Mouse (Mus musculus): ENCODE data around the gene Cd81. TPM values are rescaled to one million over a fixed set of nuclear protein-coding genes. Genes with fewer than 3 reads are reported as not detected.

Gene Cd81
- polyA plus RNA-seq, 1 experiment from 2014 or later = 421 TPM

DNA sequence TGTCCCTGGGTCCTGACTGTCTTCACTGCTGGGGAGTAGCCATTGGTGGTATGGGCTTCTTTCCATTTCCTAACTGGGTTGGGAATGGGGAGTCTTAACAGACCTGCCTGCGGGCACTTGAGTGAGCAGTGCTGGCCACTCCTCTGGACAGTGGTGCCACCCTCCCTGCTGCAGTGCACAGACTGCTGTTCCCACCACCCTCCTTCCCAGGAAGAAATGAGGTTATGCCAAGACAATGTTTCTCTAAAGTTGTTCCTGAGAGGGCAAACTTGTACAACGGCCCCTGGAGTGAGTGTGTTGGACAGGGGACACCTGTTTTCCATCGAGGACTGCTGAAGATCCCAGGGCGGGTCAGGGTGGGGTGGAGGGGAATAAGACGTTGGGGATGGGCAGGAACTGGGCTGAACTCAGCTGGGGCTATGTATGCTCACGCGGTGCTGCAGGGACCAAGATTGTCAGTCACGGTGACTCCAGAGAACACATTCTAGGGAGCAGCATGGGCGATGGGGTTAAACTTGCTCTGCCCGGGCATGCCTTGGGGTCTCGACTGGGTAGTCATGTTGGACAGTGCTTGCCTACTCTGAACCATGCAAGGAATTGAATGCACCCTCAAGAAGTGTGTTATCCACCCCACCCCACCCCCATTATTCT, 1.5 kb downstream of the Cd81 start:
- peaks cover 52% of the 10 kb centered on the region for H3K4me1 ChIP-seq (ENCODE audit: control insufficient read depth, insufficient read depth, low read length)
- peak overlapping the region; percentile 98 for H3K9ac ChIP-seq (ENCODE audit: low read depth, low read length)
- no peaks in the 10 kb centered on the region for H3K9me3 ChIP-seq (ENCODE audit: control insufficient read depth, low read length)
- WGBS = 31% methylated on average over 11 of the region's 11 CpGs
- H3K27ac ChIP-seq (ENCODE audit: low read length) = peak overlapping the region; percentile 95; the same call in 1 of the 2 replicates
- peak overlapping the region; percentile 89 for H3K4me3 ChIP-seq (ENCODE audit: low read length)
- ATAC-seq = no peak
- H3K36me3 ChIP-seq (ENCODE audit: control insufficient read depth, insufficient read depth, low read length) = no peaks in the 10 kb centered on the region
- peak overlapping the region; percentile 91 for H3K4me2 ChIP-seq (ENCODE audit: low read depth, low read length)
- 0 out of 2 replicates have a peak, but pooled peaks cover 2% of the 10 kb centered on the region for H3K27me3 ChIP-seq (replicated peaks; ENCODE audit: control insufficient read depth, insufficient read depth, low read length)

- no peak for ATAC-seq
- Histone ChIP-seq H3K4me2 (ENCODE audit: low read depth, low read length) (peak overlapping the region; percentile 91), H3K36me3 (ENCODE audit: control insufficient read depth, insufficient read depth, low read length) (no peaks in the 10 kb centered on the region), H3K9ac (ENCODE audit: low read depth, low read length) (peak overlapping the region; percentile 98), H3K4me3 (ENCODE audit: low read length) (peak overlapping the region; percentile 89), H3K27me3 (replicated peaks; ENCODE audit: control insufficient read depth, insufficient read depth, low read length) (0 out of 2 replicates have a peak, but pooled peaks cover 4% of the 10 kb centered on the region), H3K4me1 (ENCODE audit: control insufficient read depth, insufficient read depth, low read length) (peaks cover 56% of the 10 kb centered on the region), H3K27ac (ENCODE audit: low read length) (no peak overlapping the region), H3K9me3 (ENCODE audit: control insufficient read depth, low read length) (no peaks in the 10 kb centered on the region)
- WGBS = 35% methylated on average over 3 of the region's 3 CpGs
Observed at GRCm38 (mm10) chr7:143054612-143054965, 2.0 kb downstream of the Cd81 start.

DNA sequence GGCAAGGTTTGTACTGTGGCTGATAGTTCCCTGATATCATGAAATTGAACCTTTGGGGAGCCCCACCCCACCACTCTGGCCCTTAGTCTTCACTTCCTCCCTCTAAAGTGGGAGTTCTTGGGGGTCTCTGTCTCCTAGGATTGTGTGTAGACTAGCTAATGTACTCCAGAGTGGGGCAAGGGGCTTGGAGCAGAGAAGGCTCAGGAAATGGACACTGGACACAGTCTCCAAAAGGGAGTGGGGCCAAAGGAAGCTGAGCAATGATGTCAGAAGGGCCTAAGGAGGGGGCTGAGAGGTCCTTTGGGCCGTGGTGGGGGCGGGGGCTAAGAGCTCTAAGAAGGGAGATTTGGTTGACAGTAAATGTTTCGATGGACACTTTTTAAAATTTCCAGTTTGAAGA, 2.5 kb downstream of the Cd81 start:
- Histone ChIP-seq H3K4me2 (ENCODE audit: low read depth, low read length) (peak overlapping the region; percentile 91), H3K4me3 (ENCODE audit: low read length) (peak overlapping the region; percentile 89), H3K9ac (ENCODE audit: low read depth, low read length) (peak overlapping the region; percentile 98), H3K4me1 (ENCODE audit: control insufficient read depth, insufficient read depth, low read length) (peaks cover 56% of the 10 kb centered on the region), H3K36me3 (ENCODE audit: control insufficient read depth, insufficient read depth, low read length) (no peaks in the 10 kb centered on the region), H3K27ac (ENCODE audit: low read length) (no peak overlapping the region), H3K9me3 (ENCODE audit: control insufficient read depth, low read length) (no peaks in the 10 kb centered on the region), H3K27me3 (replicated peaks; ENCODE audit: control insufficient read depth, insufficient read depth, low read length) (0 out of 2 replicates have a peak, but pooled peaks cover 4% of the 10 kb centered on the region)
- ATAC-seq = no peak
- 71% methylated on average over 3 of the region's 3 CpGs for WGBS

DNA sequence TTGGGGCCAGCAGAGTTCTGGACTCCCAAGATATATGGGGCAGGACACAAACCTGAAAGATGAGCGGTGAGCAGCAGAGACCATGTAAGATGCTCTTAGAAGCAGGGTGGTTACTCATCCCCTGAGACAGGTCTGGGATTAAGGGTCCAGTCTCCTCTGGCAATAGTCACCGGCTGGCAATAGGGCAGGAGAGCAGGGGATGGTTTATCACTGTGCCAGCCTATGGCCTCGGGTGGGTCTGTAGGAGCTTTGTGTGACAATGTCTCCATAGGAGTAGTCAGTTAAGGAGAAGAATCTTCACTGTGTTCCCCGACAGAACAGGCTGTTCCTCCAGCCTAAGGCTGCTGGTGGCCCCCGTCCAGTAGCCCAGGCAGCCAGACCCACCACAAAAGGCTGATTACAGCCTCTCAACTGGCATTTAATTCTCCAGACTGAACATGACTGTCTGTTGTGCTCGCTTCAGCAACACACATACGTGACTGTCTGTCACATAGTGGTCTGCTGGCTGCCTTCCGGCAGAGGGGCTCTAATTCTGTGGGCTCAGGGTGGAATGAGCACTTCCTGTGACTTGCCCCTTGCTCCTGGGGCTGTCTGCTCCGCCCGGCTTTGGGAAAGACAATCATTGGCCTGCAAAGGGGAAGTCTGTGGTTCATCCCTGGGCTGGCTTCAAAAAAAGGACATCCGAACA, 3.1 kb downstream of the Cd81 start:
- ATAC-seq = no peak
- peak overlapping the region; percentile 34; the same call in 1 of the 2 replicates for H3K9ac ChIP-seq (ENCODE audit: low read depth, low read length)
- no peak overlapping the region for H3K4me3 ChIP-seq (ENCODE audit: low read length)
- H3K4me1 ChIP-seq (ENCODE audit: control insufficient read depth, insufficient read depth, low read length) = peaks cover 56% of the 10 kb centered on the region
- H3K9me3 ChIP-seq (ENCODE audit: control insufficient read depth, low read length) = no peaks in the 10 kb centered on the region
- 0 out of 2 replicates have a peak overlapping the region, but pooled peaks have one; percentile 9 for H3K27ac ChIP-seq (ENCODE audit: low read length)
- H3K27me3 ChIP-seq (replicated peaks; ENCODE audit: control insufficient read depth, insufficient read depth, low read length) = 0 out of 2 replicates have a peak, but pooled peaks cover 4% of the 10 kb centered on the region
- H3K36me3 ChIP-seq (ENCODE audit: control insufficient read depth, insufficient read depth, low read length) = no peaks in the 10 kb centered on the region
- 70% methylated on average over 11 of the region's 11 CpGs for WGBS
- peak overlapping the region; percentile 91 for H3K4me2 ChIP-seq (ENCODE audit: low read depth, low read length)

GRCm38 (mm10) chr7:143057023-143057422, 4.5 kb downstream of the Cd81 start:
- no peaks in the 10 kb centered on the region for H3K36me3 ChIP-seq (ENCODE audit: control insufficient read depth, insufficient read depth, low read length)
- H3K4me2 ChIP-seq (ENCODE audit: low read depth, low read length) = 0 out of 2 replicates have a peak overlapping the region, but pooled peaks have one; percentile 35
- 72% methylated on average over 5 of the region's 5 CpGs for WGBS
- H3K9ac ChIP-seq (ENCODE audit: low read depth, low read length) = no peak overlapping the region
- peak overlapping the region; percentile 67 for H3K27ac ChIP-seq (ENCODE audit: low read length)
- no peaks in the 10 kb centered on the region for H3K9me3 ChIP-seq (ENCODE audit: control insufficient read depth, low read length)
- peaks cover 56% of the 10 kb centered on the region for H3K4me1 ChIP-seq (ENCODE audit: control insufficient read depth, insufficient read depth, low read length)
- 0 out of 2 replicates have a peak, but pooled peaks cover 4% of the 10 kb centered on the region for H3K27me3 ChIP-seq (replicated peaks; ENCODE audit: control insufficient read depth, insufficient read depth, low read length)
- ATAC-seq = no peak
- H3K4me3 ChIP-seq (ENCODE audit: low read length) = no peak overlapping the region

GRCm38 (mm10) chr7:143057667-143058220, 5.2 kb downstream of the Cd81 start:
- 53% methylated on average over 9 of the region's 9 CpGs for WGBS
- Histone ChIP-seq H3K27me3 (replicated peaks; ENCODE audit: control insufficient read depth, insufficient read depth, low read length) (0 out of 2 replicates have a peak, but pooled peaks cover 4% of the 10 kb centered on the region), H3K9me3 (ENCODE audit: control insufficient read depth, low read length) (no peaks in the 10 kb centered on the region), H3K9ac (ENCODE audit: low read depth, low read length) (peak overlapping the region; percentile 30), H3K27ac (ENCODE audit: low read length) (peak overlapping the region; percentile 67), H3K4me2 (ENCODE audit: low read depth, low read length) (peak overlapping the region; percentile 35), H3K36me3 (ENCODE audit: control insufficient read depth, insufficient read depth, low read length) (no peaks in the 10 kb centered on the region), H3K4me1 (ENCODE audit: control insufficient read depth, insufficient read depth, low read length) (peaks cover 58% of the 10 kb centered on the region), H3K4me3 (ENCODE audit: low read length) (no peak overlapping the region)
- ATAC-seq = peak; percentile 57

GRCm38 (mm10) chr7:143058221-143058697, 5.7 kb downstream of the Cd81 start:
- H3K4me2 ChIP-seq (ENCODE audit: low read depth, low read length) = peak overlapping the region; percentile 35
- H3K27me3 ChIP-seq (replicated peaks; ENCODE audit: control insufficient read depth, insufficient read depth, low read length) = 0 out of 2 replicates have a peak, but pooled peaks cover 4% of the 10 kb centered on the region
- H3K4me3 ChIP-seq (ENCODE audit: low read length) = no peak overlapping the region
- no peaks in the 10 kb centered on the region for H3K9me3 ChIP-seq (ENCODE audit: control insufficient read depth, low read length)
- 54% methylated on average over 5 of the region's 5 CpGs for WGBS
- ATAC-seq = peak; percentile 0; the same call in 1 of the 2 replicates
- H3K36me3 ChIP-seq (ENCODE audit: control insufficient read depth, insufficient read depth, low read length) = no peaks in the 10 kb centered on the region
- H3K9ac ChIP-seq (ENCODE audit: low read depth, low read length) = peak overlapping the region; percentile 30; the same call in 1 of the 2 replicates
- peaks cover 58% of the 10 kb centered on the region for H3K4me1 ChIP-seq (ENCODE audit: control insufficient read depth, insufficient read depth, low read length)
- peak overlapping the region; percentile 67 for H3K27ac ChIP-seq (ENCODE audit: low read length)

DNA sequence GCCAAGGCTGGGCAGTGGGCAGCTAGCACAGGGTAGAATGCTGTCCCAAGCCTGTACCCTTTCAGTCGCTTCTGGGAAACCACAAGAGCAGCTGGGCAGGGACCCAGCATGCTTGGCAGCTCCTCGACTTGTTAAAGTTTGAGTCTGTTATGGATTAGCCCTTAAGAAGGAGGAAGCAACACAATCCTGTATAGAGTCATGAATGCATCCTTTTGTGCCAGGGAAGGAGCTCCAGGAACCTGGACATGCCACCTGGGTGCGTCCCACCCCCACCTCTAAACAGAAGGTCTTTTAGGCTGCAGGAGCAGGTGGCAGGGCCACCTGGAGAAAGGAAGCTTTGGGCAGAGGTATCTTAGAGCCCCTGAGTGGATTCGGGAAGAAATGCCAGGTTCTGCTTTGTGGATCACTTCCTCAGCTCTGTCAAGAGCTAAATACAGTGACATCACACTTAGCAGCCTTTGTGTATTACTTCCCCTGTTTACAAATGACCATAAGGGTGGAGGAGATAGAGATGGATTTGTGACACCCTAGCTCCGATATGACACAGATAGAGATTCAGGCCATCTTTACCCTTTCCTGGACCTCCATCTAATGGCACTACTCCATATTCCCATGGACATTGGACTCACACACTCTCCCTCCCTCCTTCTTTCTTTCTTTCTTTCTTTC, 6.8 kb downstream of the Cd81 start:
- Histone ChIP-seq H3K4me2 (ENCODE audit: low read depth, low read length) (no peak overlapping the region), H3K9ac (ENCODE audit: low read depth, low read length) (0 out of 2 replicates have a peak overlapping the region, but pooled peaks have one; percentile 15), H3K27ac (ENCODE audit: low read length) (peak overlapping the region; percentile 49), H3K9me3 (ENCODE audit: control insufficient read depth, low read length) (no peaks in the 10 kb centered on the region), H3K4me1 (ENCODE audit: control insufficient read depth, insufficient read depth, low read length) (peaks cover 51% of the 10 kb centered on the region), H3K36me3 (ENCODE audit: control insufficient read depth, insufficient read depth, low read length) (no peaks in the 10 kb centered on the region), H3K27me3 (replicated peaks; ENCODE audit: control insufficient read depth, insufficient read depth, low read length) (0 out of 2 replicates have a peak, but pooled peaks cover 4% of the 10 kb centered on the region), H3K4me3 (ENCODE audit: low read length) (no peak overlapping the region)
- ATAC-seq = no peak
- 64% methylated on average over 5 of the region's 5 CpGs for WGBS
